Mouse (Mus musculus) embryo, embryonic 10 days (tissue): Measurements from ENCODE around the gene Spaca7.
"Not testable (repeated sequence)": the region's sequence is repeated elsewhere in the genome, so short reads cannot be mapped to it uniquely, and the experiment has no call there.

Experiments used
- DNase-seq: peaks from one replicate; pipeline ENCODE4 v3.0.0-alpha.2; 2015; ENCODE audit warnings: low spot score

Spaca7 gene

GRCm38 (mm10) chr8:12572814-12573534 is at the start of gene Spaca7:
Spaca7 (plus strand) TSS chr8:12573029.
- no peak for DNase-seq

DNA sequence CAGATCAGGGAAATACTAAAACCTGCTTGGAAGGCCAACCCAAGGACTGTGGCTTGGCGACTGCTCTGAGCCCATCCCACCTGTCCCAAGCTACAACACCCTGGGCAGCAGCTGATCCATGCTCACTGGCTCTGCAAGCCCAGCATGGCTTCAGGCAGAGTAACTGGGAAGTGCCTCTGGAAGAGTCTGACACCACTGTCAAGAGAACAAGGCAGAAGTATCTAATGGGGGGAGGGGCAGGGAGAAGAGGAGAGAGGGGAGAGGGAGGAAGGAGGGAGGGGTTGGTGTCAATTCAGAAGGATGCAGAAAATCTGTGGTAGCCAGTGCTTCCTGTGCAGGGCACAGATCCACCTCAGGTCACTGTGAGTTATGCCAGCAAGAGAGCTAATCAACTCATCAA is 48.5 kb upstream of the Spaca7 start:
- DNase-seq, result no peak

DNA sequence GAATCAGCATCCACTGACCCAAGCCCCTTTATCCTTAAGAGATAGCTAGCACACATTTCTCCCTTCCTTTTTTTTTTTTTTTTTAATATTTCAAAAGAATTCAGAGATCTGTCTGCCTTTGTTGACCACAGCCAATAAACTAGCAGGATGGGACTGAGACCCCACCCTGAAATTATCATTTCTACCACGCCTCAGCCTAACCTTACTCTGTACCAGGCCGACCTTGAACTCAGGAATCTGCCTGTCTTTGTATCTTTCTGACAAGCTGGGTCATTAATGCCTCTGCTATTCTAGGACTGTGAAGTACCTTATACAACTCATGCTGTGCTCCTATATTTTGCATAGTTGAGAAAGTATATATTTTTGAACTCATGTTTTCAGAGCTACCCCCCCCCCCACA is 44.2 kb upstream of the Spaca7 start:
- no peak for DNase-seq

GRCm38 (mm10) chr8:12535617-12536016 is 37.2 kb upstream of the Spaca7 start:
- no peak for DNase-seq

GRCm38 (mm10) chr8:12536306-12536705 is 36.5 kb upstream of the Spaca7 start:
- no peak for DNase-seq

GRCm38 (mm10) chr8:12545236-12545635 is 27.6 kb upstream of the Spaca7 start:
- DNase-seq, result no peak

DNA sequence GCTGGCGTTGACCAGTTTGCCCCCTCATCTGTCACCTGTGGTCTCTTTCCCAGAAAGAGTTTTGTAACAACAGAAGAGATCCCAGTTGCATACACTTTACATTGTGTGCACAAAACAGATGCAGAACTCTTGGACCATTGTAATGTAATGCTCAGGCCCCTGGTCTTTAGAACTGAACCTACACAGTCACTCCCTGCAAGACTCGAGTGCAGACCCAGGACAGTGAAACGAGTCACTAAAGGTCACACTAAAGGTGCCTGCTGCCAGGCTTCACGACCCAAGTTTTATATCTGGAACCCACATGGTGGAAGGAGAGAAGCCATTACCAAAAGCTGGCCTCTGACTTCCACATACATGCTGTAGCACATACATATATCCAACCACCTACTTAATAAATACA is 27.2 kb upstream of the Spaca7 start:
- DNase-seq, result no peak

- no peak for DNase-seq
Measured at GRCm38 (mm10) chr8:12547466-12548220, 25.2 kb upstream of the Spaca7 start.

- peak; percentile 66 for DNase-seq
Measured at GRCm38 (mm10) chr8:12548255-12548654, 24.6 kb upstream of the Spaca7 start.

GRCm38 (mm10) chr8:12548680-12549079 is 24.1 kb upstream of the Spaca7 start:
- DNase-seq, result no peak

- peak; percentile 55 for DNase-seq
Measured at GRCm38 (mm10) chr8:12555515-12556145, 17.2 kb upstream of the Spaca7 start.

DNA sequence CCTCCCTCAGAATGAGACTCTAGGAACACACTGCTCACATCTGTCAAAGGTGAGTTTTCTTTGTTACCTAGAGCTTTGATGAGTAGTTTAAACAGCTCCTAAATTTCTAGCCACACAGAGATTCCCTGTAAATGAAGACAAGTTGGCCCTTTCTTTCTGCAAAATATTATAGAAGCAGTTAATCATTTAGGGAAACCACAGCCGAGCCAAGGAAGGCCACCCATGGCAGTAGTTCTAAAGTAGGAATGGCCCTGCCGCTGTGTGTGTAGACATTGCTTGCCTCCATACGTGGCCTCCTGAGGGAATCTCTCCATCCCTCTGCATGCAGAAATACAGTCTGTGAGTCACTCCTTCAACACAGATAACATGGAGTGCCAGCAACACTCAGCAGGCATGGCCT is 14.0 kb upstream of the Spaca7 start:
- no peak for DNase-seq

DNA sequence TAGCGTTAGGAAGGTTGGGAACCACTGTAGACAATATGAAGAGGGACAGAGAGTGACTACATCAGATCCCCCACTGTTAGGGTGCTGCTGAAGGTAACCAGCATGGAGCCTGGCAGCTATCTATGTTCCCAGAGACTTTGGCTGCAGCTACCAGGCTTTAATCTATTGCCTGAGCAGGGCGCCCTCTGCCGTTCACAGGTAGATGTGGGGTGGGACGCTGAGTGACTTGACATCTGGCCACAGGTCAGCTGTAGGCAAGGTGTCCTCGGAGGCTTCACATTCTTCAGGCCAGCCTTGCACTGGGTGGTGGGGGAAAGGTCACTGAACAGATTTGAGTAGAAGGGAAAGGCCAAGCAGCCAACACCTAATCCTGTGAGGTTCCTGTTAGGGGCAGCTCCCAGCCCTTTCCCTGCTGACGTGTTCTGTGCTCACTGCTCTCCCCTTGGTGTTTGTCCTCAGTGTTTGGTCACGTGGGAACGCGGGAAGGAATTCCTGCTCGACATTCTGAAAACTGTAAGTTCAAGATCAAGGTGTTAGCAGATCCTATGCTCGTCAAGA is 11.3 kb upstream of the Spaca7 start:
- peak; percentile 87 for DNase-seq

- peak; percentile 87 for DNase-seq
Measured at GRCm38 (mm10) chr8:12564307-12564706, 8.5 kb upstream of the Spaca7 start.

DNA sequence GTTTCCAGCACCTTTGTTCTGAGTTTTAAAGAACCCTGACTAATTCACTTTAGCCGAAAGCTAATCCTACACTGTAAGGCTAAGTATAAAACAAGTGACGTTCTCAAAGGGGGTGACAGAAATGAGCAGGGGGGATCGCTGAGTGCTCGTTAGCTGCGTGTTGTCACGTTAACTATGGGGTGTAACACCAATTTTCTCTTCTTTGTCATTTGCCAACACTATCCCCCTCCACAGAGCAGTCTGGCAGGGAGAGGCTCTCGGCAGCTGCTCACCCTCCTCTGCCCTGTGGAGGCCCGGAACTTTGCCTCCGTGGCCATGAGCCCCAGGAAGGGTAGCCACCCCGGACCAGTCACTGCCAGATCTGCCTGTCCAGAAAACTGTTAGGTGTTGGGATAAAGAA is 7.3 kb upstream of the Spaca7 start:
- no peak for DNase-seq

DNA sequence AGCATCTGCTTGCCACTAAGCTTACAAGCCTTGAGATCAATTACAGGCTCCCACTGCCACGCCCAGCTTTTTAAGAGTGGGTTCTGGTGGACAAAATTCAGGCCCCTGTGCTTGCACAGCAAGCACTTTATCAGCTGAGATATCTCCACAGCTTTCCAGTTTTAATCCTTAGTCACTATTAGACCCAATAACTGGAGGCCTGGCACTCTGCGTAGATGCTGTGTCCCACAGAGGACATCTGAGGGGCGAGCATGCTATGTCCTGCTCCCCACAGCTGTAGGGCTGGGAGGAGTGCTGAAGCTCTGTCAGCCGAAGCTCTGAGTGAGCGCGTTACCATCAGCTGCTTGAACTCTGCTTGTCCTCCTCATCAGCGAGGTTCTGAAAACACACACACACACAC is 6.3 kb upstream of the Spaca7 start:
- DNase-seq, result no peak

GRCm38 (mm10) chr8:12576003-12576402 is 3.2 kb downstream of the Spaca7 start:
- no peak for DNase-seq

DNA sequence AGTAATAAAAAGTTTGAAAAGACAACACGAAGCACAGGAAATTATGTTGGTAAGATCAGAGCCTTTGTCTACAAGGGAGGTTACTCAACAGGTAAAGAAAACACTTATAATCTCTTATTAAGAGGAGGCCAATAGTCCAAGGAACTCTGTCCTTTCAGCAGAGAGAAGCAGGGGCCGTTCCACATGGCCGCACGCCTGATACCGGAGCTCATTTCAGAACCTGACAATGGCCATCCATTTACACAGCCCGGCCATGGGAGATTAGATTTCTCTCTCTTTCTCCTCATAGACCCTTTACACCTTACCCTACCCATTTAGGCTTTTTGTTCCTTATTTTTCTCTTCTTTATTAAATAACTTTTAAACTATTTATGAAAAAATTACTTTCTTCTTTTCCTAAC is 3.9 kb downstream of the Spaca7 start:
- peak; percentile 21 for DNase-seq

- not testable (repeated sequence) for DNase-seq
Measured at GRCm38 (mm10) chr8:12579339-12579999, 6.6 kb downstream of the Spaca7 start.

DNA sequence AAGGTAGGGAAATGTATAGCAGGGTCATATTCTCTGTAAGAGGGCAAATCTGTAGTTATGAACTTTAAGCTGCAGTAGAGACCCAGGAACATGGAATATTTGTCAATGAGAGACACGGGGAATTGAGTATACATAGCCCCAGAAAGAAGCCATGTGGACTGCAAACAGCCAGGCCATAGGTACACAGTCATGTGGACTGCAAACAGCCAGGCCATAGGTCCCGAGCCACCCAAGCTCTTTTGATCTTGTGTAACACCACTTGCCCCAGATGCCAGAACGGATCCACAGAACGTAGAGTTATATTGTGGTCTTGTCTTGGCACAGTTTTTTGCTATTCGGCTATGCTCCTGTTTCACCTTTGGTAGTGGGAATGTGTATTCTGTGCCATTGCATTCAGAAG is 11.0 kb downstream of the Spaca7 start:
- DNase-seq, result no peak

DNA sequence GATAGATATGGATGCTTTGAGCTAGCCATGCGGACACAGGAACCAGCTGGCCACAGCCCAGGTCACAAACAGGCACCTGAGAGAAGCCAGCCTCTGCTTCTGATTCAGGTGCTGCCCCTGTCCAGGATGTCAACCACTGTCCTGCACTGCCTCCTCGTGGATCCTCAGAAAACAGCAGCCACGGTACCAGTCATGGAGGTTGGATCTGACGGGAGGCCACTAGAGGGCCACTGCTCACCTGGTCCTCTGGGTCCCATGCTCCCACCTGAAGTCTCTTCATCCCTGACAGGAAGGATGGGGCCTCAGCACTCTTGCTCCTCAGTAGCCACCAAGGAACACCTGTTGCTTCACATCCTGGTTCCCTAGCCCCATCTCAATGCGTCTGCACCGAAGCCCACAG is 34.4 kb downstream of the Spaca7 start:
- peak; percentile 88 for DNase-seq

GRCm38 (mm10) chr8:12608810-12609209 is 36.0 kb downstream of the Spaca7 start:
- DNase-seq, result no peak
